Mouse (Mus musculus): Measurements from ENCODE around the gene Sgo2b.
"Not testable (repeated sequence)": the region's sequence is repeated elsewhere in the genome, so short reads cannot be mapped to it uniquely, and the experiment has no call there.

The Sgo2b gene

GRCm38 (mm10) chr8:63951626-63952377 lies at the start of gene Sgo2b:
Sgo2b (minus strand) TSS chr8:63952248.
- peak; percentile 1 for DNase-seq

- not testable (repeated sequence) for DNase-seq
Observed at GRCm38 (mm10) chr8:63970612-63971391, 18.8 kb upstream of the Sgo2b start.

DNA sequence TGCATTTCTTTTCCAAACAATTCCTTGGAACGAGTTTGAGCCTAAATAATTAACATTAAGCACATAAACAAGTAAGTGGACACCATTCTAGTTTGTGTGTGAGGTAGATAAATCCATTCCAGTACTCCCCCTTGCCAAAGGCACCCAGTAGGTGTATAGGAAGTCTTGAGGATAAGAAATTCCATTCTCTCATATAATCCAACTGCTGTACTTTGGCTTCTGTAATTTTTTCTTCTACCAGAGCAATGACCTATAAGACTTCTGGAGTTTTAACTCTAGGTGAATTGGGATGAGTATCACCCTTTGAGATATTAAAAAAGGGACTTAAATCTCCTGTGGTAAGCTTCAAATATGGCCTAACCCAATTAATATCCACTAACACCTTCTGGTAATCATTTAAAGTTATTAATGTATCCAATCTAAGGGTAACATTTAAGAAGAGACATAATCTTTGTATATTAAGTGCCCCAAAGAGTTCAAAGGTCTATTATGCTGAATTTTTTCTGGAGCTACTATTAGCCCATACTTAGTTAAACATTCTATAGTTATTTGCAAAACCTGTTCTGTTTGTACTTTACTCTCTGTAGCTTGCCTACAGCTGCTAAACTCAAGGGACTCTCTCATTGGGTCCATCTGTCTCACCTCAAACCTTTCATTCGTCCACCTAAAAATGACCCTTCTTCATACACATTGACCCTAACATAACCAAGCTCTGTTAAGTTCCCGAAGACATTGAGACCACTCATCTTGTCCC lies 9.2 kb upstream of the Sgo2b start:
- DNase-seq: no peak

DNA sequence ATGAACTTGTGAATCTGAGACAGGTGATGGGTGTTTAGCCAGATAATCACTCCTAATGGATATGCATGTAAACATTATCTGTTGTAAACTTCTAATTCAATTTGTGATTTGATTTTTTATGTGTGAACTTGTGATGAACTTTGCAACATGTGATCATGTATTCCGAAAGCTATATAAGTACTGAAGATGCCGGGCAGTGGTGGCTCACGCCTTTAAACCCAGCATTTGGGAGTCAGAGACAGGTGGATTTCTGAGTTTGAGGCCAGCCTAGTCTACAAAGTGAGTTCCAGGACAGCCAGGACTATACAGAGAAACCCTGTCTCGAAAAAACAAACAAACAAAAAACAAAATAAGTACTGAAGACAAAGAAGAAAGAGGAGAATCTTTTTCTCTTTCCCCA lies 1.8 kb upstream of the Sgo2b start:
- DNase-seq: not testable (repeated sequence)

DNA sequence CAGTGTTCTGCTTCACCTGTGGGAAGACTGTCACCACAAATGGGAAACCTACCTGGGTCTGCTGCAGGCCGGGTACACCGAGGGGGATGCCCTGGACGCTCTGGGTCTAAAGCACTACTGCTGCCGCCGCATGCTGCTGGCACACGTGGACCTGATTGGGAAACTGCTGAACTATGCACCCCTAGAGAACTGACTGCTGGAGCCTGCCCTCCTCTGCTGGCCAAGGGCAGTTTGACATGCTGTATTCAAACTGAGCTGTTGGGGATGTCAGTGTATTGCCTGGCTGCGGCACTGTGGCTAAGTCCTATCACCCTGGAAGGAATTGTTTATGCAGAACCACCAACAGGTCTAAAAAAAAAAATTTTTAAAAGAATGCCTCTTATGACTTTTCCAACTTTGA lies 18.9 kb downstream of the Sgo2b start:
- DNase-seq: no peak

GRCm38 (mm10) chr8:63929301-63930097 lies 22.5 kb downstream of the Sgo2b start:
- DNase-seq: no peak

- no peak for DNase-seq
Observed at GRCm38 (mm10) chr8:63921257-63921960, 30.6 kb downstream of the Sgo2b start.

- no peak for DNase-seq
Observed at GRCm38 (mm10) chr8:63895096-63895495, 57.0 kb downstream of the Sgo2b start.

DNA sequence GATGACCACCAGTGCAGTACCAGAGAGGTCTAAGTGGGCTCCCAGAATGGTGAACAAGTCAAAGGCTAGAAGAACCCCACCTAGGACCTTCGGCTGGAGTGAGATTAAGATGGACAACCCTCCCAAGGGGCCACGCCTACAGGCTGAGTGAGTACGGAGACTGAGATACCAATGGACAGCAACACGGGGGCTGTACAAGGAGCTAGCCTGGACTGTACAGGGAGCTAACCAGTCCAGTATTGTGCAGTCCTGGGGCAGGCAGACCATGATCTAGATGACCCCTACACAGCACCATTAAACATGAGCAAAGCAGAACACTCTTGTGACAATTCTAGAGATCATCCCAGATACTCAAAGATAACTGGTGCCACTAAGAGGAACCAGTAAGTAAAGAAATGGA lies 73.7 kb downstream of the Sgo2b start:
- DNase-seq: no peak

DNA sequence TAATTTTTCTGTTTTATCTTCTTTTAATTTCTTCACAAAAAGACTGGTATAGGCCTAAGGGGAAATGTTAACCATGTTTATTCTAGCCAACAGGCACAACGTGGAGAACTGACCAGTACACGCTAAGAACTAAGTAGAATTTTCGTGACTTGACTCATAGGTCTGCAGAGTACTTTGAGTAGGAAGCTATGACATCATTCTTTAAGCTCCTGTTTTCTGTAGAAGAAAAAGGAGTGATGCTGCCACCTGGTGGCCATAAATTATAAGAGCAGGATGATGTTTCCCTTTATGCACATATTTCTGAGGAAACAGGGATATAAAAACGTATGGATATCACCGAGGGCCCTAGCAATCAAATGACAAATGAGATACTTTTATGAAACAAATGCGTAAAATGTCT lies 74.7 kb downstream of the Sgo2b start:
- DNase-seq: peak; percentile 28

- no peak for DNase-seq
Observed at GRCm38 (mm10) chr8:63876949-63877348, 75.1 kb downstream of the Sgo2b start.
